Mouse (Mus musculus): ENCODE data around the gene Rpl3. TPM values are rescaled to one million over a fixed set of nuclear protein-coding genes. Genes with fewer than 3 reads are reported as not detected.

Rpl3 gene
- total RNA-seq, 4 experiments from 2014 or later, result 23.1 to 56.7 (median 39.7) TPM

- peak; percentile 84 for DNase-seq (ENCODE audit: low spot score in 2 of 2)
These were observed 3.0 kb downstream of the Rpl3 start for GRCm38 (mm10) chr15:80088637-80089036.

GRCm38 (mm10) chr15:80087406-80088012, 4.2 kb downstream of the Rpl3 start:
- DNase-seq (ENCODE audit: low spot score in 2 of 2), result no peak

- no peak for DNase-seq (ENCODE audit: low spot score in 2 of 2)
These were observed 7.9 kb downstream of the Rpl3 start for GRCm38 (mm10) chr15:80083740-80084139.

GRCm38 (mm10) chr15:80083276-80083731, 8.4 kb downstream of the Rpl3 start:
- peak; percentile 97 to 98 for DNase-seq (ENCODE audit: low spot score in 2 of 2)

GRCm38 (mm10) chr15:80082661-80083275, 8.9 kb downstream of the Rpl3 start:
- DNase-seq (ENCODE audit: low spot score in 2 of 2), result no peak

- DNase-seq (ENCODE audit: low spot score in 2 of 2), result no peak
These were observed 9.7 kb downstream of the Rpl3 start for GRCm38 (mm10) chr15:80081801-80082546.

GRCm38 (mm10) chr15:80080711-80081615, 10.7 kb downstream of the Rpl3 start:
- DNase-seq (ENCODE audit: low spot score in 2 of 2), result no peak

GRCm38 (mm10) chr15:80079954-80080353, 11.7 kb downstream of the Rpl3 start:
- DNase-seq (ENCODE audit: low spot score in 2 of 2), result no peak

GRCm38 (mm10) chr15:80079129-80079668, 12.5 kb downstream of the Rpl3 start:
- no peak for DNase-seq (ENCODE audit: low spot score in 2 of 2)

GRCm38 (mm10) chr15:80078058-80078814, 13.4 kb downstream of the Rpl3 start:
- DNase-seq (ENCODE audit: low spot score in 2 of 2), result no peak

GRCm38 (mm10) chr15:80076338-80077136, 15.1 kb downstream of the Rpl3 start:
- DNase-seq (ENCODE audit: low spot score in 2 of 2), result peak; percentile 52 to 62

GRCm38 (mm10) chr15:80075733-80076337, 15.8 kb downstream of the Rpl3 start:
- no peak for DNase-seq (ENCODE audit: low spot score in 2 of 2)

- no peak for DNase-seq (ENCODE audit: low spot score in 2 of 2)
These were observed 16.3 kb downstream of the Rpl3 start for GRCm38 (mm10) chr15:80075374-80075694.

- peak; percentile 68 to 81 for DNase-seq (ENCODE audit: low spot score in 2 of 2)
These were observed 16.9 kb downstream of the Rpl3 start for GRCm38 (mm10) chr15:80074663-80075373.

- no peak for DNase-seq (ENCODE audit: low spot score in 2 of 2)
These were observed 18.4 kb downstream of the Rpl3 start for GRCm38 (mm10) chr15:80073256-80073621.

GRCm38 (mm10) chr15:80072579-80073255, 19.0 kb downstream of the Rpl3 start:
- no peak for DNase-seq (ENCODE audit: low spot score in 2 of 2)

GRCm38 (mm10) chr15:80071951-80072437, 19.7 kb downstream of the Rpl3 start:
- DNase-seq (ENCODE audit: low spot score in 2 of 2), result no peak

- DNase-seq (ENCODE audit: low spot score in 2 of 2), result no peak
These were observed 21.5 kb downstream of the Rpl3 start for GRCm38 (mm10) chr15:80070095-80070644.
